Mouse (Mus musculus): Measurements from ENCODE around the gene Afp. TPM values are rescaled to one million over a fixed set of nuclear protein-coding genes. Genes with fewer than 3 reads are reported as not detected.

Gene Afp
- polyA plus RNA-seq, 1 experiment from 2014 or later = 22.1 TPM

DNA sequence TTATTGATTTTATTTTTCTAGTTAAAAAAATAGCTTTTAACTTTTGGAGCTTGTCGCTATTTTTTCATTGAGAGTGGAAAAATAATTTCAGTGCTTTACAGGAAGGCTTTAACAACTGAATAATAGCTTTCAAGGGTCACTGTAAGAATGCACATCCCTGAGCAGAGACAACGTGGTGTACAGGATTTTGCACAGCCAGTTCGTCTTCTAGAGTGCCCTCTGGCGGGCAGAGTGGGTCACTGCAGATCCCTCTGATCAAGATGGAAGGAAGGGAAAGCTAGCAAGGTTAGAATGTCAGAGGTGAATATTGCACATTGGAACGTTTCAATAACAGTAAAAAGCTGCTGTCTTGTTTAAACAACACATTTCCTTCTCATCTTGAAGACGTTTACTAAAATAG lies 10.2 kb downstream of the Afp start:
- Histone ChIP-seq H3K4me2 (ENCODE audit: low read depth, low read length) (no peak overlapping the region), H3K9ac (ENCODE audit: low read length) (no peak overlapping the region), H3K4me1 (replicated peaks; ENCODE audit: control insufficient read depth, insufficient read depth, low read length) (no peaks in the 10 kb centered on the region), H3K27ac (ENCODE audit: low read length) (no peak overlapping the region), H3K27me3 (ENCODE audit: control insufficient read depth, insufficient read depth, low read depth, low read length) (no peaks in the 10 kb centered on the region), H3K4me3 (ENCODE audit: low read length) (no peak overlapping the region), H3K9me3 (ENCODE audit: control insufficient read depth, low read length) (no peaks in the 10 kb centered on the region), H3K36me3 (ENCODE audit: control insufficient read depth, insufficient read depth, low read length) (no peaks in the 10 kb centered on the region)
- WGBS = 2% methylated on average over 6 of the region's 6 CpGs
- ATAC-seq (ENCODE audit: low read depth) = no peak

DNA sequence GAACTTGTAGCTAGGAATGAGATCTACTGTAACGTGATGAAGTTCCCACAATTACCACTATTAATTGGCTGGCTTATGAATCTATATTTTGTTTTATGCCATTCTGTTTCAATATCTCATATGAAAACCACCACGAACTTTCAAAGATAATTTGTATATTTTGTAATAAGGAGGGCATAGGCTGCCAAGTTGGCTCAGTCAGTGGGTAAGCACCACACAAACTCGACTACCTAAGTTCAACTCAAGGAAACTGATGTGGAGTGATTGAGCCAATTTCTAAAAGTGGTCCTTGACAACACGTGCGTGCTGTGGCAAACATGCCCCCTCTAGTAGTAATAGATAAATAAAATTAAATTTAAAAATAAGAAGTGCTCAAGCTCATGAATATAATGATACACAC lies 11.2 kb downstream of the Afp start:
- no peak overlapping the region for H3K27ac ChIP-seq (ENCODE audit: low read length)
- ATAC-seq (ENCODE audit: low read depth) = no peak
- no peak overlapping the region for H3K4me3 ChIP-seq (ENCODE audit: low read length)
- no peaks in the 10 kb centered on the region for H3K27me3 ChIP-seq (ENCODE audit: control insufficient read depth, insufficient read depth, low read depth, low read length)
- no peaks in the 10 kb centered on the region for H3K36me3 ChIP-seq (ENCODE audit: control insufficient read depth, insufficient read depth, low read length)
- H3K4me2 ChIP-seq (ENCODE audit: low read depth, low read length) = no peak overlapping the region
- H3K4me1 ChIP-seq (replicated peaks; ENCODE audit: control insufficient read depth, insufficient read depth, low read length) = no peaks in the 10 kb centered on the region
- 79% methylated on average over 5 of the region's 5 CpGs for WGBS
- no peaks in the 10 kb centered on the region for H3K9me3 ChIP-seq (ENCODE audit: control insufficient read depth, low read length)
- H3K9ac ChIP-seq (ENCODE audit: low read length) = no peak overlapping the region

DNA sequence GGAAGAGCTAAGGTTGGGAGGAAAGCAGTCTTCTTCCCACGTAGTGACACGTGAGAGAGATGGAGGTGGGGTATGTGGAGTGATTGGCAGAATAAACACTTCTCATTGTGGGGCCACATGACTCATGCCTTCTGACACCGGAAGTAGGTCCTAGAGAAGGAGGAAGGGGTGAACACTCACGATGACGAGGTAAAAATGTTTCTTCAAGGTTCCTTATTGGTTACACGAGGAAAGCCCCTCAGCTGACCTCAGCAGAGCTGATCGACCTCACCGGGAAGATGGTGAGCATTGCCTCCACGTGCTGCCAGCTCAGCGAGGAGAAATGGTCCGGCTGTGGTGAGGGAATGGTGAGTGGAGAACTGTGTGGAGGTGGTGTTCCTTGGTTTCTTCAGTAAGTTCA lies 14.2 kb downstream of the Afp start:
- WGBS = 58% methylated on average over 11 of the region's 11 CpGs
- no peaks in the 10 kb centered on the region for H3K9me3 ChIP-seq (ENCODE audit: control insufficient read depth, low read length)

DNA sequence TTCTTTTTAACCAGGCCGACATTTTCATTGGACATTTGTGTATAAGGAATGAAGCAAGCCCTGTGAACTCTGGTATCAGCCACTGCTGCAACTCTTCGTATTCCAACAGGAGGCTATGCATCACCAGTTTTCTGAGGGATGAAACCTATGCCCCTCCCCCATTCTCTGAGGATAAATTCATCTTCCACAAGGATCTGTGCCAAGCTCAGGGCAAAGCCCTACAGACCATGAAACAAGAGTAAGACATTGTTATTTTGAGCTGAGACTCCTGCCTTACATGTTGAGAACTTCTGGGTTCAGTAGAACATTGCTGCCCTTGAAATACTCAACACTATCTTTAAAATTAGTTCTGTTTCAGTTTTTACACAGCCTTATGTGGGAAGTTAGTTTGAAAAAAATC lies 16.0 kb downstream of the Afp start:
- Histone ChIP-seq H3K27me3 (ENCODE audit: control insufficient read depth, insufficient read depth, low read depth, low read length) (no peaks in the 10 kb centered on the region), H3K4me2 (ENCODE audit: low read depth, low read length) (no peak overlapping the region), H3K4me3 (ENCODE audit: low read length) (no peak overlapping the region), H3K36me3 (ENCODE audit: control insufficient read depth, insufficient read depth, low read length) (no peaks in the 10 kb centered on the region), H3K9me3 (ENCODE audit: control insufficient read depth, low read length) (no peaks in the 10 kb centered on the region), H3K4me1 (replicated peaks; ENCODE audit: control insufficient read depth, insufficient read depth, low read length) (no peaks in the 10 kb centered on the region), H3K27ac (ENCODE audit: low read length) (no peak overlapping the region), H3K9ac (ENCODE audit: low read length) (no peak overlapping the region)
- ATAC-seq (ENCODE audit: low read depth) = no peak
- WGBS = 50% methylated on average over 2 of the region's 2 CpGs

More for the DNA sequence above, 14.2 kb downstream of the Afp start:
- H3K27me3 ChIP-seq (ENCODE audit: control insufficient read depth, insufficient read depth, low read depth, low read length) = no peaks in the 10 kb centered on the region
- H3K9ac ChIP-seq (ENCODE audit: low read length) = no peak overlapping the region
- H3K4me3 ChIP-seq (ENCODE audit: low read length) = no peak overlapping the region
- no peaks in the 10 kb centered on the region for H3K36me3 ChIP-seq (ENCODE audit: control insufficient read depth, insufficient read depth, low read length)
- no peaks in the 10 kb centered on the region for H3K4me1 ChIP-seq (replicated peaks; ENCODE audit: control insufficient read depth, insufficient read depth, low read length)
- no peak overlapping the region for H3K4me2 ChIP-seq (ENCODE audit: low read depth, low read length)
- ATAC-seq (ENCODE audit: low read depth) = no peak
- no peak overlapping the region for H3K27ac ChIP-seq (ENCODE audit: low read length)

DNA sequence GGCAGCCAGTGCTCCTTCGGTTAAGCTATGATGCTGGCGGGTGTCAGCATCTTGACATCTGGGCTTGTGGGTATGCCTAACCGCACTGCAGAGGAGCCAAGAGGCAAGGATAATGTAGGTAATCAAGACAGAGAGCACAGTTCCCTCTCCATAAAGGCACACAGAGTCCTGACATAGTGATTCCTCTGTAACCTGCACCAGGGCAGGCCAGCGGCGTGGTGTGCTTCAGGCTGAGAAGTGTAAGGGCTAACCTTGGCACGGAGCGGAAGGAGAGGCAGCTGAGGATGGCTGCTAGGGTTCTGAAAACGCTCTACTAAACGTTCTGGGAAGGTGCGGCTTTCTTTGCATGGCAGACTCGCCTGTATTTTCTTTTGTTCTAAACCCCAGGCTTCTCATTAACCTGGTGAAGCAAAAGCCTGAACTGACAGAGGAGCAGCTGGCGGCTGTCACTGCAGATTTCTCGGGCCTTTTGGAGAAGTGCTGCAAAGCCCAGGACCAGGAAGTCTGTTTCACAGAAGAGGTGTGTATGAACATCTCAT lies 16.9 kb downstream of the Afp start:
- Histone ChIP-seq H3K4me1 (replicated peaks; ENCODE audit: control insufficient read depth, insufficient read depth, low read length) (no peaks in the 10 kb centered on the region), H3K27ac (ENCODE audit: low read length) (no peak overlapping the region), H3K4me3 (ENCODE audit: low read length) (no peak overlapping the region), H3K36me3 (ENCODE audit: control insufficient read depth, insufficient read depth, low read length) (no peaks in the 10 kb centered on the region), H3K27me3 (ENCODE audit: control insufficient read depth, insufficient read depth, low read depth, low read length) (no peaks in the 10 kb centered on the region), H3K9me3 (ENCODE audit: control insufficient read depth, low read length) (no peaks in the 10 kb centered on the region), H3K4me2 (ENCODE audit: low read depth, low read length) (no peak overlapping the region), H3K9ac (ENCODE audit: low read length) (no peak overlapping the region)
- no peak for ATAC-seq (ENCODE audit: low read depth)
- 61% methylated on average over 13 of the region's 13 CpGs for WGBS

DNA sequence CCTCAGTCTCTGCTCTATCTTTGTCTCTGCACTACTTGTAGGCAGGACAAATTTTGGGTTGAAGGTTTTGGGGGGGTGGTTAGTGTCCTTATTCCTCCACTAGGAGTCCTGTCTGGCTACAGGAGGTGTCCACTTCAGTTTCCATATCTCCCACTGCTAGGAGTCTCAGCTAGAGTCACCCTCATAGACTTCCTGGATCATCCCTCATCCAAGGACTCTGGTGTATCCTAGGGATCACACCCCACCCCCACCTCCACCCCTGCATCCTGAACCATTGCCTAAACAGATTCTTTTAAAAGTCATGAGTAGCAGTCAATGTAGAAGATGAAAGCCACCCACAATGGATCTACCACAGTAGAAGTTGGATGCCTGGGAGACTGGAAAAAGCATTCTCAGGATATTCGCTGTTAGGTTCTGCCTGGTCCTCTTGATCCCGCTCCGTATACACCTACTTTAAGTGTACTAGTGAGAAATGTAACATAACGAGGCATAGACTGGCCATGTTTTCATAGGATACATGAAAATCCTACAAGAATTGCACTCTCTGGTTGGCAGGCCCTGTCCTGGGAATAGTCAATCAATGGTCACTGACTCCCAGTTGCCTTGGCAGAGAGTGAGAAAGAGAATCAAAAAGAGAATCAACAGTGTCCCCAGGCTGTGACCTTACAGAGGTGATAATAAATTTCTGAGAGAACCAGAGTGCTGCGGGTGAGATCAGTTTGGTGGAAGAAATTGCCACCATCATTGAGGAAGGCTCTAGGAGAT lies 19.5 kb downstream of the Afp start:
- Histone ChIP-seq H3K36me3 (ENCODE audit: control insufficient read depth, insufficient read depth, low read length) (no peaks in the 10 kb centered on the region), H3K27ac (ENCODE audit: low read length) (no peak overlapping the region), H3K9ac (ENCODE audit: low read length) (no peak overlapping the region), H3K9me3 (ENCODE audit: control insufficient read depth, low read length) (no peaks in the 10 kb centered on the region), H3K27me3 (ENCODE audit: control insufficient read depth, insufficient read depth, low read depth, low read length) (no peaks in the 10 kb centered on the region), H3K4me1 (replicated peaks; ENCODE audit: control insufficient read depth, insufficient read depth, low read length) (no peaks in the 10 kb centered on the region), H3K4me2 (ENCODE audit: low read depth, low read length) (no peak overlapping the region), H3K4me3 (ENCODE audit: low read length) (no peak overlapping the region)
- no peak for ATAC-seq (ENCODE audit: low read depth)
- WGBS = 84% methylated on average over 5 of the region's 5 CpGs

DNA sequence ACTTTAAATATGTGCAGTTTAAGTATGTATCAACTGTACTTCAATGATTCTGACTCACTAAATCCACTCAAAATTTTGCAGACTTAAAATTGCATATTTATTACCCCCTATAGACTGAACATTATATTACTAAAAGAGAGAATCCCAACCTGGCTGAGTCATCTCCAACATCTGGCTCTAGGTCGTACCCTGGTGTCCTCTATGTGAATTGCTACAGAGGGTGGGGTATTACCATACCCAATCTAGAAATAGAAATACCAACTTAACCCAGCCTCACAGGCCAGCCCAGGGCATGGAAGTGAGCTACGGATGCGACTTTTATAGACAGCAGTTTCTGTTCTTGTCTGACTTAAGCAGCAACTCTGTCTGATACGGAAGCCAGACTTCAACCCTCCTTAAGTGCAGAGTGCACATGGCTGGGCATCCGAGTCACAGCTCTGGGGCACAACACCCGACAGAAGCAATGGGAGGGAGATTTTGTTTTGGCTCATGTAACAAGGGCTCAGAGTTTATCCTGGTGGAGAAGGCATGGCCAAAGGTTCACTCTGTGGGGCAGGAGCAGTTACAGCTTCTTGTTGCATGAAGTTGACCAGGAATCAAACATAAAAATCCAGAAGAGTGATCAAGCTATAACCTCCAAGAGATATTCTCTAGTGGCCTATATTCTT lies 21.9 kb downstream of the Afp start:
- ATAC-seq (ENCODE audit: low read depth) = no peak
- H3K36me3 ChIP-seq (ENCODE audit: control insufficient read depth, insufficient read depth, low read length) = no peaks in the 10 kb centered on the region
- H3K27ac ChIP-seq (ENCODE audit: low read length) = no peak overlapping the region
- no peak overlapping the region for H3K4me3 ChIP-seq (ENCODE audit: low read length)
- no peaks in the 10 kb centered on the region for H3K4me1 ChIP-seq (replicated peaks; ENCODE audit: control insufficient read depth, insufficient read depth, low read length)
- 75% methylated on average over 6 of the region's 6 CpGs for WGBS
- no peaks in the 10 kb centered on the region for H3K27me3 ChIP-seq (ENCODE audit: control insufficient read depth, insufficient read depth, low read depth, low read length)
- H3K9me3 ChIP-seq (ENCODE audit: control insufficient read depth, low read length) = no peaks in the 10 kb centered on the region
- no peak overlapping the region for H3K9ac ChIP-seq (ENCODE audit: low read length)
- no peak overlapping the region for H3K4me2 ChIP-seq (ENCODE audit: low read depth, low read length)

DNA sequence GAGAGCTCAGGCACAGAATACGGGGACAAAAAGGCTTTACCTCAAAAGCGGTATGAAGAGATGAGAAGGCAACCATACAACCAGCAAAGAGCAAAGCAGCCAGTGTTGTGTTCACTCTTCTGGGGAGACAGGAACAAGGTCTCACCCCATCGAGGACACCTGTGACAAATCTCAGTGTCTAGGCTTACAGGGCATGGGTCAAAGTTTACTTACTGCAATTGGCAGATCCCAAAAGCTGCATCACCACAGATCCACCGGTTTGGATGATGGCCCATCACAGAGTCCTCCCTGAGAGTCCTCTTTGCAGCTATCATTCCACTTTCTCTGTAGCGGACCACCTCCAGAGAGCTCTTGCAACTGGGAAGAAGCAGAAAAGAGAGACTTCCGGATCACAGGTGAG lies 25.0 kb downstream of the Afp start:
- ATAC-seq (ENCODE audit: low read depth) = no peak
- Histone ChIP-seq H3K4me3 (ENCODE audit: low read length) (no peak overlapping the region), H3K4me2 (ENCODE audit: low read depth, low read length) (no peak overlapping the region), H3K27ac (ENCODE audit: low read length) (no peak overlapping the region), H3K4me1 (replicated peaks; ENCODE audit: control insufficient read depth, insufficient read depth, low read length) (no peaks in the 10 kb centered on the region), H3K27me3 (ENCODE audit: control insufficient read depth, insufficient read depth, low read depth, low read length) (no peaks in the 10 kb centered on the region), H3K9me3 (ENCODE audit: control insufficient read depth, low read length) (no peaks in the 10 kb centered on the region), H3K36me3 (ENCODE audit: control insufficient read depth, insufficient read depth, low read length) (no peaks in the 10 kb centered on the region), H3K9ac (ENCODE audit: low read length) (no peak overlapping the region)
- 77% methylated on average over 6 of the region's 6 CpGs for WGBS

DNA sequence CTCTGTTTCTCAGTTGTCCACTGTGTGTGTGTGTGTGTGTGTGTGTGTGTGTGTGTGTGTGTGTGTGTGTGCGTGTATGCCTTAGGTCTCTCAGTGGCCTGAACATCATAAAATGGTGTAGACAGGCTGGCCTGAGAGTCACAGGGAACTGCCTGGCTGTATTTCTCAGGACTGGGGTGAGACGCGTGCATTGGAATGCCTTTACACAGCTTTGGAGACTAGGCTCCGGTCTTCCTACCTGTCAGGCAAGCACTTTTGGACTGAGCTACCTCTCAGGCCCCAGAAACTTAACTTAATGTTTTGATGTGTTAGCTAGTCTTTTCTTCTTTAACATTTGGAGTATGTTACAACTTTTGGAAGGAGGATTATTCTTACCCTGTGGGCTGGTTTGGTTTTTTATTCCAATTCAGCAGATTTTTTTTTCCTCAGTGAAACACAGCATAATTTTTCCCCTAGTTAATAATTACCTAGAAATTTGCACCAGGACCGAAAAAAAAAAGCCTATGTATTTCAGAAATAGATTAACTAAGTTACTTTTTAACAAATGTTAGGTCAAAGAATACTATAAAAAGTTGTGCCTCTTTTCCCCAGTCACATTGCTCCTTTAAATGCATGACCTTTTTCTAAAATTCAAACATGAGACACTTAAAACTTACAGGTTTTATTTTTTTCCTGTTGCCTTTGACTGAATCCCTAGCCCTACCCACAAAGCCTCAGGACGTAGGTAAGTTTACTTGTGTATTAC lies 28.0 kb downstream of the Afp start, which contains the start of gene Afm:
TSS of gene Afm (plus strand) at position 577 of the 745 bp plus-strand sequence.
- Histone ChIP-seq H3K27me3 (ENCODE audit: control insufficient read depth, insufficient read depth, low read depth, low read length) (no peaks in the 10 kb centered on the region), H3K27ac (ENCODE audit: low read length) (no peak within 1 kb of the TSS), H3K4me3 (ENCODE audit: low read length) (no peak within 1 kb of the TSS), H3K4me2 (ENCODE audit: low read depth, low read length) (no peak within 1 kb of the TSS), H3K36me3 (ENCODE audit: control insufficient read depth, insufficient read depth, low read length) (no peaks in the 10 kb centered on the region), H3K9me3 (ENCODE audit: control insufficient read depth, low read length) (no peaks in the 10 kb centered on the region), H3K9ac (ENCODE audit: low read length) (no peak within 1 kb of the TSS), H3K4me1 (replicated peaks; ENCODE audit: control insufficient read depth, insufficient read depth, low read length) (no peaks in the 10 kb centered on the region)
- no peak for ATAC-seq (ENCODE audit: low read depth)
- 55% methylated on average over 6 of the region's 6 CpGs for WGBS

All from lung, embryonic 16.5 days (tissue).